ENCODE assay signal across 20 mouse cellular contexts in genomic region chr9:69320635-69321027, GRCm38 (mm10).
A peak's percentile ranks its signal among the peaks of the same experiment; 100 is the strongest.
DNase-seq lines count a peak whose midpoint lies in the region; ATAC-seq and TF ChIP-seq lines count a peak whose summit lies in the region.
"Had no signal": no experiment of that assay in that cellular context is flagged by ENCODE, and none has a peak within 500 bp of the region (broad histone marks: within the 10 kb centered on the region; RNA-seq: fewer than 3 reads in every experiment).

No protein-coding gene starts in this region.

- TF ChIP-seq EP300 in heart, postnatal 0 days (IDR thresholded peaks at IDR 0.05; ENCODE audit: low read depth), result no peak

- no peaks in the 10 kb centered on the region for H3K36me3 ChIP-seq in heart, postnatal 0 days (replicated peaks; ENCODE audit: control insufficient read depth, insufficient read depth, low read length)
- no peaks in the 10 kb centered on the region for H3K36me3 ChIP-seq in midbrain, postnatal 0 days (ENCODE audit: insufficient read depth, low read length)
- H3K36me3 ChIP-seq in midbrain, embryonic 11.5 days (ENCODE audit: control insufficient read depth, insufficient read depth, low read length), result no peaks in the 10 kb centered on the region
- H3K36me3 ChIP-seq: embryonic facial prominence, embryonic 15.5 days; heart, embryonic 15.5 days; hindbrain, embryonic 15.5 days; midbrain, embryonic 10.5 days had no signal

- no peak overlapping the region for H3K9ac ChIP-seq in heart, postnatal 0 days (replicated peaks; ENCODE audit: low read depth, low read length)
- H3K9ac ChIP-seq in midbrain, postnatal 0 days (replicated peaks; ENCODE audit: low read length, poor library complexity, severe bottlenecking), result no peak overlapping the region
- no peak overlapping the region for H3K9ac ChIP-seq in midbrain, embryonic 11.5 days (ENCODE audit: low read length)
- H3K9ac ChIP-seq: embryonic facial prominence, embryonic 15.5 days; heart, embryonic 15.5 days; hindbrain, embryonic 15.5 days had no signal

- no peak for ATAC-seq in heart, postnatal 0 days (ENCODE audit: insufficient read depth, low read depth)
- no peak for ATAC-seq in midbrain, postnatal 0 days (ENCODE audit: low FRiP score)
- ATAC-seq in midbrain, embryonic 11.5 days (ENCODE audit: low FRiP score), result no peak
- ATAC-seq: Patski had no signal

- H3K4me2 ChIP-seq in heart, postnatal 0 days (ENCODE audit: low read depth, low read length), result no peak overlapping the region
- H3K4me2 ChIP-seq in midbrain, postnatal 0 days (ENCODE audit: low read depth, low read length, poor library complexity, severe bottlenecking), result no peak overlapping the region
- no peak overlapping the region for H3K4me2 ChIP-seq in midbrain, embryonic 11.5 days
- H3K4me2 ChIP-seq: embryonic facial prominence, embryonic 15.5 days; heart, embryonic 15.5 days; hindbrain, embryonic 15.5 days had no signal

- peak; percentile 17; the same call in 1 of the 2 replicates for TF ChIP-seq CTCF in heart, postnatal 0 days (IDR thresholded peaks at IDR 0.05; ENCODE audit: low read depth)
- peak; percentile 61 for TF ChIP-seq CTCF in layer of hippocampus, adult 2 months (conservative IDR thresholded peaks at IDR 0.05)
- TF ChIP-seq CTCF in midbrain, postnatal 0 days (IDR thresholded peaks at IDR 0.05), result peak; percentile 77

- no peaks in the 10 kb centered on the region for H3K9me3 ChIP-seq in heart, postnatal 0 days (replicated peaks; ENCODE audit: control insufficient read depth, low read length)
- no peaks in the 10 kb centered on the region for H3K9me3 ChIP-seq in midbrain, postnatal 0 days (ENCODE audit: low read length)
- H3K9me3 ChIP-seq in midbrain, embryonic 11.5 days (ENCODE audit: control insufficient read depth, low read length), result no peaks in the 10 kb centered on the region
- H3K9me3 ChIP-seq: embryonic facial prominence, embryonic 15.5 days; heart, embryonic 15.5 days; hindbrain, embryonic 15.5 days; midbrain, embryonic 10.5 days had no signal

- no peak overlapping the region for H3K27ac ChIP-seq in heart, postnatal 0 days (ENCODE audit: low read depth)
- no peak overlapping the region for H3K27ac ChIP-seq in layer of hippocampus, adult 2 months
- H3K27ac ChIP-seq in midbrain, postnatal 0 days (ENCODE audit: low read depth, low read length), result no peak overlapping the region
- H3K27ac ChIP-seq in midbrain, embryonic 11.5 days (ENCODE audit: low read depth, low read length), result no peak overlapping the region
- H3K27ac ChIP-seq: embryonic facial prominence, embryonic 15.5 days; heart, embryonic 15.5 days; hindbrain, embryonic 15.5 days; macrophage; midbrain, embryonic 10.5 days had no signal

- intact Hi-C loops in heart, postnatal 36 days (cut with DNase I), result no loop called here

- WGBS in heart, postnatal 0 days, result 58% methylated on average over 3 of the region's 3 CpGs
- WGBS in midbrain, postnatal 0 days, result 52% methylated on average over 3 of the region's 3 CpGs
- 75% methylated on average over 3 of the region's 3 CpGs for WGBS in midbrain, embryonic 11.5 days

- H3K4me1 ChIP-seq in heart, postnatal 0 days (ENCODE audit: control insufficient read depth, insufficient read depth), result peaks cover 25% of the 10 kb centered on the region; the same call in 1 of the 2 replicates
- no peaks in the 10 kb centered on the region; the same call in 1 of the 2 replicates for H3K4me1 ChIP-seq in midbrain, postnatal 0 days (ENCODE audit: insufficient read depth, low read length)
- no peaks in the 10 kb centered on the region for H3K4me1 ChIP-seq in midbrain, embryonic 11.5 days (ENCODE audit: control insufficient read depth, insufficient read depth, low read length)
- H3K4me1 ChIP-seq: midbrain, embryonic 10.5 days had no signal

- H3K27me3 ChIP-seq in heart, postnatal 0 days (ENCODE audit: control insufficient read depth, insufficient read depth, low read length), result no peaks in the 10 kb centered on the region
- no peaks in the 10 kb centered on the region for H3K27me3 ChIP-seq in midbrain, postnatal 0 days (ENCODE audit: insufficient read depth, low read length)
- H3K27me3 ChIP-seq in midbrain, embryonic 11.5 days (ENCODE audit: control insufficient read depth, insufficient read depth, low read length), result no peaks in the 10 kb centered on the region
- H3K27me3 ChIP-seq: embryonic facial prominence, embryonic 15.5 days; heart, embryonic 15.5 days; hindbrain, embryonic 15.5 days; Patski had no signal

- peak; percentile 19 for DNase-seq in embryo, embryonic 10.5 days (ENCODE audit: low spot score)
- DNase-seq in embryo, embryonic 10 days (ENCODE audit: low spot score), result no peak
- DNase-seq in heart, postnatal 0 days (ENCODE audit: low spot score), result no peak
- no peak for DNase-seq in heart, postnatal 36 days
- DNase-seq in layer of hippocampus, adult 2 months (ENCODE audit: low spot score in 2 of 2), result no peak
- no peak for DNase-seq in layer of hippocampus, adult 8-10 months (ENCODE audit: low spot score in 2 of 2)
- DNase-seq in midbrain, postnatal 0 days (ENCODE audit: low spot score), result peak; percentile 60
- no peak for DNase-seq in midbrain, embryonic 11.5 days (ENCODE audit: low spot score, missing footprints)
- DNase-seq: adrenal gland, adult 8-10 months; cerebellum, adult 9-10 months; gastrocnemius, postnatal 10 days; kidney, adult 18-20 months; lung, adult 18-20 months; thymus, postnatal 36 days had no signal

- no peak overlapping the region for H3K4me3 ChIP-seq in heart, postnatal 0 days (ENCODE audit: low read depth, low read length)
- no peak overlapping the region for H3K4me3 ChIP-seq in layer of hippocampus, adult 2 months
- no peak overlapping the region for H3K4me3 ChIP-seq in midbrain, postnatal 0 days (ENCODE audit: low read depth, low read length)
- H3K4me3 ChIP-seq in midbrain, embryonic 11.5 days (ENCODE audit: low read depth, low read length), result no peak overlapping the region
- H3K4me3 ChIP-seq: embryonic facial prominence, embryonic 15.5 days; heart, embryonic 15.5 days; hindbrain, embryonic 15.5 days; midbrain, embryonic 10.5 days had no signal

Comparison
In these comparisons a context has a peak if more than half of its experiments do, and no peak if none do; other contexts are left out.
1. DNase-seq: peak in embryo, embryonic 10.5 days (single experiment) and midbrain, postnatal 0 days (single experiment); none in embryo, embryonic 10 days (single experiment), heart, postnatal 0 days (single experiment), heart, postnatal 36 days (0 of 2), layer of hippocampus, adult 2 months (0 of 2), layer of hippocampus, adult 8-10 months (0 of 2) and midbrain, embryonic 11.5 days (single experiment).
2. CTCF ChIP-seq: peak in every context shown above with its lines; median percentile 77 in midbrain, postnatal 0 days; 61 in layer of hippocampus, adult 2 months; 17 in heart, postnatal 0 days.